Mouse (Mus musculus) testis, postnatal 14 days (tissue): Measurements from ENCODE around the gene Pex6.

ENCODE experiments used
- DNase-seq: peaks from one replicate; pipeline ENCODE4 v3.0.0; 2021; ENCODE audit warnings: low spot score

Pex6 gene

DNA sequence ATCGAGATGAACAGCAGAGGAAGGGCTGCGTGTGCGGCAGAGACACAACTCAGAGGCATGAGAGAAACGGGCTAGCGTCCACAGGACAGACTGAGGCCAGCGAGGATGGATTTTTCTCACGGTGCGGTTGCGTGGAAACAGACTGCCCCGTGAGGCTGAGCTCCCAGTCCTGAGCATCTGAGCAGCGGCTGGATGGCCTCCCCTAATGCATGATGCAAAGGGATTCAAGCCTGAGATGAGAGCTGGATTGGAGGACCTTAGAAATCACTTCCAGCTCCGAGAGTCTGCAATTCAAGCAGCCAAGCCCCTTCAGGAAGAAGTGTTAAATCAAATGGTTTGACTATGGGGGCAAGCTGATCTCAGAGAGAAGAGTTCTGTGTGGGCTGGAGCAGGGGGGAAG lies 9.8 kb upstream of the Pex6 start:
- no peak for DNase-seq

DNA sequence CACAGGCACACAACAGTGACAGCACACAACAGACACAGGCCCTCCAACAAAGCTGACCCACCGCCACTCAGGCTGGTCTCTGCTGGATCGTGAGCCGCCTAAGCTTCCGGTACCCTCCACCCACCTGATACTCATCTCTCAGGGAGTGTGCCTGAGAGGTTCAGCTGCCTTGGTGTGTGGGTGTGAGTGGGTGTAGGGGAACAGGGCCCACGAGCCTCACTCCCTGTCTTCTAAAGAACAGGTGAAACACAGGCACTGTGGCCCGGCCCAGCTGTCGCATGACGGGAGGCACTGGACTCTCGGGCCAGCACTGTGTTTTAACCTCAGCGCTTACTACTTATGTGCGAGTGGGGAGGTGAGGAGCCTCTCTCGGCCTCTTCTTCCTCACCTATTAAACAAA lies 9.2 kb upstream of the Pex6 start:
- no peak for DNase-seq

DNA sequence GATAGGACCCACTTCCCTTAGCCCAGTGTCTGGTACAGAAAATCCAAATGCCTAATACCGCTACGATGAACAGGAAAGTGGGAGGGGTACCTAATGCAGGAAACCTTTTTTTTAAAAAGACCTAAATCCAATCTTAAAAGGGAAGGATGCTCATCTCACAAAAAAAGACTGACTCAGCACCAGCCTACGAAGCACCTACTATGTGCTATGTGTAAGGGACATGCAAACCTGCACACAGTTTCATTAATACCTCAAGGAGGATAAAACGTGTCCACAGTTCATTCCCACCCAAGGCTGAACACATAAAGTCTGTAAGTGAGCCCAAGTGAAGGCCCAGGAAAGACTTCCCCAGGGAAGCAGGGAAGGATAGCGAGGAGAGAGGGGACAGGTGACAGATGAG lies 8.8 kb upstream of the Pex6 start:
- DNase-seq: no peak

DNA sequence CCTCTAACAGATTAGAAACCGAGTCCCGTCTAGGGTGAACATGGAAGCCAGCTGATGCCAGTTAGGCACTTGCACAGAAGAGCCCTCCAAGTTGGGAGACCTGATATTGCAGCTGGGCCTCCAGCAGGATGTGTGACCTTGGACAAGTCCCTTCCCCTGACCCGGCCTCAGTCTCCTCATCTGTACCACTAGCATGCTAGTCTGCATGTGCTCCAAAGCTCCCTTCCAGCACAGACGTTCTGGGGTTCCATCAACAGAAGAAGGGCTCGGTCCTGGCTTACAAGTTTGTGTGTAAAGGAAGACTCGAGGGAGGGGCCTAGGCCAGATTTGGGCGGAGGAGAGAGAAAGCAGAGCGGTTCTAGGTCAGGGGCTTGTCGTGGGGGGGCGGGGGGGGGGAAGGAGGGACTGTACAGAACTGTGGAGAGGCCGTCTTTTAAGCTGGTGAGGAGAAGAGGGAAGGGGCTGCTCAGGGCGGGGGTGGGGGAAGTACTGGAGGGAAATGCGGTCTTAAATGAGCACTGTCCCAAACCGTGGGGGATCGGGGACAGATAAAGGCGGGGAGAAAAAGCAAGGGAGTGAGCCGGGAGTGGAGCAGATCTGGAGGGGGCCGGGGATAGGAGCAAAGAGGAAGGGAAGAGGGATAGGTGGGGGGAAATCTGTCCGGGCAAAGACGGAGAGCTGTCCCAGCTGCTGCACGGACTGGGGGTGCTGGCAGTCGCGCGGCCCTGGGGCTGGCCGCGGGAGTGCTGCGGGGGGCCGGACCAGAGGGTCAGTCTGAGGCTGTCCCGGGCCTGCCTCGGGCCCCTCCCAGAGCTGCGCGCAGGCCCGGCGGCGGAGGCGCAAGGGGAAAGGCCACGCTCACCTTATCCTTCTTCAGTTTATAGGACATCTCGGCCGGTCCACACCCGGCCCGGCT lies 7.0 kb upstream of the Pex6 start:
- no peak for DNase-seq

DNA sequence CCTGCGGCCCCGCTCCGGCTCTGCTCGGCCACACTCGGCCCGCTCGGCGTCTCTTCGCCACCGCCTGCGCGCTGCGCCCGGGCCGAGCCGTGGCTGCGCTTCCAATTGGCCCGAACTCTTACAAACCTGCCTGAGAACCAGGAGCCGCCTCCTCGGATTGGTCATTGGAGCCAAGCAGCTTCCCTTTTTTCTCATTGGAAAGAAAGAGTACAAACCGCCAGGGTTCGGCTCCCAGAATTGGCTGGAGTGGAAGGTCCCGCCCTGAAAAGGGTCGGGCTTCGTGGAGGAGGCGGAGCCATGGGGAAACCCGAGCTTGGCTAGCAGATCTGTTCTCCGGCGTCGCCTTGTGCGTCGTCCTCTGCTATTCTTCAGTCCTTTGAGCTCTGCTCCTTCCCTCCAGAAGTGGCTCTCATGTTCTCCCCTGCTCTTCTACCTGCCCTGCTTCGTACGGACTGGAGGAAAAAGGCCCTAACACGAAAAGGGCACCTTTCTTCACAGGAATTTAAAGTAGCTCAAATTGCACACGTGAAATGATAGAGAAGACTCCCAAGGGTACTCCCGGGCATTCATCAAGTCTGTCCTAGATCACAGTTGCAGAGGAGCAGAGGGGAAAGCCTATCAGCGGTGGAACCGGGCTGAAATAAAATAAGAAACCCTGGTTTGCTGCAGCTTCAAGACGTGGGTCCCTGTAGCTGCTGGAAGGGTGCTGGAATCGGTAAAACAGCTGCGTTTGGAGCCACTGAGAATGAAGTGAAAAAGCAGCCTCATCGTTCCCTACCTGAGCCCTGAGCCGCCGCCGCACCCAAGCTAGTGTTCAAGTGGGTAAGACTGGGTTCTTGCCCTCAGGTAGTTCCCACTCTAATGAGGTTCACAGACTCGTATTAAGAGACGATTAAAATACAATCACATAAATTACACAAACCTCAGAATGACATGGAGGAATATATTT lies 6.1 kb upstream of the Pex6 start, which contains the start of gene Ppp2r5d:
TSS of gene Ppp2r5d (minus strand) at position 225 of the 949 bp plus-strand sequence.
- peak; percentile 96 for DNase-seq

DNA sequence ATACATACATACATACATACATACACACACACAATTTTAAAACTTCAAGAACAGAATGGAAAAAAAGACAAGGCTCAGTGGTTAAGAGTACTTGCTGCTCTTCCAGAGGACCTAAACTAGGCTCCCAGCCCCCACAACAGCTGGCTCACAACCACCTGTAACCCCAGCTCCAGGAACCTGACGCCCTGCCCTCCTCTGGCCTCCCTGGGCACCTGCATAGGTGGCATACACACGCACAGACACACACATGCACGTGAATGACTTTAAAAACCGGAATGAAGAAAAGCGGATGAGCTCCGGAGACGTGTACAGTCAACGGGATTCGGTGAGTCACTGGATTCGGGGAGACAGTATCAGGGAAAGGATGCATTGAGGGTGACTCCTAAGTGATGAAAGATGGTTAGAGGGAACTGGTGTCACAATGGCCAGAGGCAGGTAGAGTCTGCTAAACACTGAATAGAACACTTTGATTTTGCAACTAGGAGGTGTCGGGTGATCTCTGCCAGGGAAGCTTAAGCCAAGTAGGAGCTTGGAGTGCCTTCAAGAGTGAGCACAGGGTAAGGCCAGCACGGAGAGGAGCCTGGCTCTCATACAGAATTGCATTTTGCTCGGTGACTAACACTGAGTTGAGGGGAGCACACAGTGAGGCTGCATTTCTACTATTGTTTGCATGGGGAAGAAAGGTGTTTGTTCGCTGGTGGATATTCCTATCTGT lies 4.7 kb upstream of the Pex6 start:
- no peak for DNase-seq

DNA sequence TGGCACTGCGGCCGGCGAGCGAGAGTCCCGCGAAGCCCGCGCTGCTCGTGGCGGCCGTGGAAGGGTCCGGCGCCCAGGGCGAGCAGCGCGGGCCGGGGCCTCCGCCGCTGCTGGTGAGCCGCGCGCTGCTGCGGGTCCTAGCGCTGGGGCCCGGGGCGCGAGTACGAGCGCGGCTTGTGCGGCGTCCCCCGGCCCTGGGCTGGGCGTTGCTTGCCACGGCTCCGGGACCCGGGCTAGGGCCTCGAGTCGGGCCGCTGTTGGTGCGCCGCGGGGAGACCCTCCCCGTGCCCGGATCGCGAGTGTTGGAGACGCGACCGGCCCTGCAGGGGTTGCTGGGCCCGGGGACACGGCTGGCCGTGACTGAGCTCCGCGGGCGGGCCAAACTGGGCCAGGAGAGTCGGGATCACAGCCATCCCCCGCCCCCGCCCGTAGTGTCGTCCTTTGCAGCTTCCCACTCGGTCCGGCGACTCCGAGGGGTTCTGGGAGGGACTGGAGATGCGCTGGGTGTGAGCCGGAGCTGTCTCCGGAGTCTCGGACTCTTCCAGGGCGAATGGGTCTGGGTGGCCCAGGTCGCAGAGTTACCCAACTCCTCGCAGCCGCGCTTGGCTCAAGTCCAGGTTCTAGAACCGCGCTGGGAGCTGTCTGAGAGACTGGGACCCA lies 479 bp downstream of the Pex6 start:
- DNase-seq: peak; percentile 64

DNA sequence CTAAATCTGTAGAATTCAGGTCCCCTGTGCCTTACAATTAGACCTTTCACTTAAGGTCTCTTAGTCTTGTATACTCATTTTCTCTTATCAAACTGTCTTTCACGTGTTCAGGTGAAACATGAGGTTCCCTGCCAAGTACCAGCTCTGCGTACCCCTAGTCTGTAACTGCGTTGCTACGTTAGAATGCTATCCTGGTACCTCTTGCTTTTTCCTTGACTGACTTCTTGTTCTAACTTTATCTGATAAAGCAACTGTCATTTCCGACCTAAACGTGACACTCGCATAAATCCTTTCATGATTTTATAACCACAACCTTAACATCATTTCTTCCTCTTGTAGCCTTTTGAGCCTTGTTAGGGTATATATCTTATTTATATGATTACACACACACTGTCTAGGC lies 1.2 kb downstream of the Pex6 start:
- no peak for DNase-seq

DNA sequence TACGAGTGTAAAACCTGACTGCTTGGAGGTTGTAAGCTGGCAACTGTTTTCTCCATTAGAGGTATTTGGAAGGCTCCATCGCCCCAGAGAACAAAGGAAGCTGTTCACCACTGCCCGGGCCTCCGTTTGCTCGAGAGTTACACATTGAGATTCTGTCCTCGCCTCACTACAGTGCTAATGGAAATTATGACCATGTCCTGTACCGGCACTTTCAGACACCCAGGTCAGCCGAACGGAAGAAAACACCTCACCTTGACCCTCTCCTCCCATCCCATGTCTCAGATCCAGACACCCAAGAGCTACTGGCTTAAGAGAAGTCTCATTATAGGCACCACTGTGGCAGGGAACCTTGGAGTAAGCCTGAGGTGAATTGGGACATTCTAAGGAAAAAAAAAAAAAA lies 2.6 kb downstream of the Pex6 start:
- DNase-seq: no peak

DNA sequence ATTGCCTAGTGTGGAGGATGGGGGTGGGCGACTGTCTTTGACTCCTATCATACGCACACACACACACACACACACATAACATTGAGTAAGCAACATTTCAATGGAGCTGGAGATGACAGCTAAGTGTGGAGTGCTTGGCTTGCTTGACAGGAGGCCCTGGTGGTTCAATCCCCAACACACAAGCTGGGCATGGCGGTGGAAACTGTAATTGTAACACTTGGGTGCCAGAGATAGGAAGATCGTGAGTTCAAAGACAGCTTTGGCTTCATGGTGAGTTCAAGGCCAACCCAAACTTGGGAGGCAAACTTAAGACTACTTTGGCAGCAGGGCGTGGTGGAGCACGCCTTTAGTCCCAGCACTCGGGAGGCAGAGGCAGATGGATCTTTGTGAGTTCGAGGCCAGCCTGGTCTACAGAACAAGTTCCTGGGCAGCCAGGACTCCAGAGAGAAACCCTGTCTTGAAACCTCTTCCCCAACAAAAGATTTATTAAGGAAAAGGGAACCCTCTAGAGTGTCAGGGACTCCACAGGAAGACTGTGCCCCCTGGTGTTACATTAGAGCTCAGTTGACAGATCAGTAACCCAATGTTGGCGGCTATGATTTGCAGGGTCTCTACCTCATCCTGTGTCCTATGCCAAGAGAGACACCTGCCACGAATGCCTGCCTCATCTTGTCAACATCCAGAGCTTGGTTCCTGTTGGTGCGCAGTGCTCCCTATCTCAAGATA lies 3.7 kb downstream of the Pex6 start:
- DNase-seq: no peak

DNA sequence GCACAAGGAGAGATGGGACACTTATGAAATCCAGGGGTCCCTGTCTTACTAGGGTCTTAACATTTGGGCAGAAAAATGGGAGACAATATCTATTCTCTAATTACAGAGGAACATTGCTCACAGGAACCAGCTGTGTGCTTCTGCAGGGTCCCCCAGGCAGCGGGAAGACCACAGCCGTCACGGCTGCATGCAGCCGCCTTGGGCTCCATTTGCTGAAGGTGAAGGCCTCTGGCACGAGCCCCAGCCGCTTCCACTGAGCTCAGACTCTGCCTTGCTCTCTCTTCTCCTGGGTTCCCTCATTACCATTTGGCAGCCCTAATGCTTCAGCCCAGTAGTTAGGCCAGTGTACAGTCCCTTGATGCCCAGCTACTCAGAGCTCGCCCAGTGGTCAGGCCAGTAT lies 9.8 kb downstream of the Pex6 start:
- no peak for DNase-seq

DNA sequence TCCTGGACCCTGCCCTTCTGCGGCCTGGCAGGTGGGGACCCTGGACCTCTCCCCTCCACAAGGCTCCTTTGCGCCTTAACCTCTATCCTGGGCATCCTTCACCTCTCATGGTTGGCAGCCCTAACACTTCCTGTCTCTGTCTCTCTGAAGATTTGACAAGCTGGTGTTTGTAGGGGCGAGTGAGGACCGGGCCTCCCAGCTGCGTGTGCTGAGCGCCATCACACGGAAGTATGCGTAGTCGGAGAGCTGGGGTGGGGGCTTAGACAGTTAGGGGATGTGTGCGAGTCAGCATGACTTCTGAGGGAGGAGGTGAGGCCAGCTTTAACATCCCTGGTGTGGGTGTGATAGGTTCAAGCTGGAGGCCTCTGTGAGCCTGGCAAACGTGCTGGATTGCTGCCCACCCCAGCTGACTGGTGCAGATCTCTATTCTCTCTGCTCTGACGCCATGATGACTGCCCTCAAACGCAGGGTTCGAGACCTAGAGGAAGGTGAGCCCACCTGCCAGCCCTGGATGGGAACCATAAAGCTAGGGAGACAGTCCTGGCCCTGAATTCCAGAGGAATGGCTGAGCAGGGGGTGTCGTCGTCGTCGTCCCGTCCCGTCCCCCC lies 13.3 kb downstream of the Pex6 start:
- DNase-seq: no peak

DNA sequence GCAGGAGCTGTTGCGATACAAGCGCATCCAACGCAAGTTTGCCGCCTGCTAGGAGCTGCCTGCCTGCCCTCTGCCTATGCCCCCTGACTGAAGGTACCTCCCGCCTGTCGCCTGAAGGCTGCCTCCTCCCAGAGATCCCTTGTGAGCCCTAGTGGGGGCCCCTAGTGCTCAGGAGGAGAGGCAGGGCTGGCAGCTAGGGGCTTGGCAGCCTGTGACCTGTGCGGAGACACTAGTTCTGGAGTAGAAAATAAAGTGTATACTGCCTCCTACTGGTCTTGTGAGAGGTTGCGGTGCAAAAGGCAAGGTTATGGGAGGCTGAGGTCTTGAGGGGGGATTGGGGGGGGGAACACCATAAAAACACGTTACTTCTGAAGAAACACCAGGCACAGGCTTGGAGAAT lies 14.0 kb downstream of the Pex6 start:
- DNase-seq: no peak

DNA sequence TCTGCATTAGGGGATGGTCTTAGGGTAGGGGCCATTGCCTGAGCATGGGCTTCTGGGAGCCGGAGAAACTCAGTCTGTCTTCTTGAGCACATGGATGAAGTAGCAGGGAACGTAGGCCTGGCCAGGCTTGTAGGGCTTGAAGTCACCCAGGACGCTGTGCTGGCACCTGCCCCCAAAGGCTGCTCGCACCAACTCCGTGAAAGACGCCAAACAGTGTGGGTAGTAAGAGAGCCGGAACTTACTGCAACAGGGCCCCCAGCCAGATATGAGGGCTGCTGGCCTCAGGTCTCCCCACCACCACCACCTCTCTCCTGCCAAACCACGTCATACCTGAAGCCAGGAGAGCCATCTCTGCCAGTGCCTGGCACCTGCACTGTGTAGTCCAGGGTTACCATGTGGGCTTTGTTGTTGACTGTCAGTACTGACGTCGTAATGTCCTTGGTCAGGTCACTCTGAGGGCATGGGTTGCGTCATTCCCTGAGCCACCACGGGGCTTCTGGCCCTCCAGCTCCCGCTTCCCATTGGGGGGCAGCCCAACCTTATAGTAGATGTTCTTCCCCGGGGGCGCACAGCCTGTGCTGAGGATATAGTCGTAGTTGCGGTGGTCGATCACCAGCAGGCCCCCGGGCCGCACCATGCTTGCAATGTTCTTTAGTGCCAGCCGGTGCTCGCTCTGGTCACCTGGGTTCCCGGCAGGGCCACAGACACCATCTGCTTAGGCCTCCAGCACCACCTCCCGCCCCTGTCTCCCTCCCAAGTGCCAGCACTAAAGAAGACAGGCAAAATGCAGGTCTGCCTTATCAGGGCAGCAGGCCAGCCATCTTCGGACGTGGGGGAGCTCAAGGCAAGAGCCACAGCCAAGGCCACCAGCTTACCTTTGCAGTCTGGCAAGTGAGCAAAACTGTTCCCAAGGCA lies 14.7 kb downstream of the Pex6 start:
- no peak for DNase-seq

DNA sequence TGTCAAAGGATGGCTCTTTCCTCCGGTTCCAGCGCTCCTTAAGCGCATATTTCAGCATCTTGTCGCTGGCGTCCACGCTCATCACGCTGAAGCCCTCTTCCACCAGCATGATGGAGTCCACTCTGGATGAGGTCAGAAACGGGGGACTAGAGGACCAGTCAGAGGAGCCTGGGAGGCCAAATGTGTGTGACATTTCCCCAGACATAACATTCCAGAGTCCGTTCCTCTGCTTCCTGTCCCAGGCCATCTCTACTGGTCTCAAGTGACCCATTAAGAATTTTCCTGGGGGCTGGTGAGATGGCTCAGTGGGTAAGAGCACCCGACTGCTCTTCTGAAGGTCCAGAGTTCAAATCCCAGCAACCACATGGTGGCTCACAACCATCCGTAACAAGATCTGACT lies 16.0 kb downstream of the Pex6 start:
- no peak for DNase-seq

DNA sequence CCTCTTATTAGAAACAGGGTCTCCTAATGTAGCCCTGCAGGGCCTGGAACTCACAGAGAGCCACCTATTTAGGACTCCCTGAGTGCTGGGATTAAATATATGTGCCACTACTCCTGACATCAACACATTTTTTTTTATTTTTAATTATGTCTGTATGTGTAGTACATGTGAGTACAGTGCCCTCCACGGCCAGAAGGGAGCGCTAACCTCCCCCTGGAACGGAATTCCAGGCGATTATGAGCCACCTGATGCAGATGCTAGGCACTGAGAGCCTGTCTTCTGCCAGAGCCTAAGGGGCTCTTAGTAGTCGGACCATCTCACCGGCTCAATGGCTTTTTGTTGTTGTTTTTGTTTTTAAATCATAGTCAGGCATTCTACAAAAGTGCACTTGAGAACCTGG lies 16.8 kb downstream of the Pex6 start:
- DNase-seq: no peak

DNA sequence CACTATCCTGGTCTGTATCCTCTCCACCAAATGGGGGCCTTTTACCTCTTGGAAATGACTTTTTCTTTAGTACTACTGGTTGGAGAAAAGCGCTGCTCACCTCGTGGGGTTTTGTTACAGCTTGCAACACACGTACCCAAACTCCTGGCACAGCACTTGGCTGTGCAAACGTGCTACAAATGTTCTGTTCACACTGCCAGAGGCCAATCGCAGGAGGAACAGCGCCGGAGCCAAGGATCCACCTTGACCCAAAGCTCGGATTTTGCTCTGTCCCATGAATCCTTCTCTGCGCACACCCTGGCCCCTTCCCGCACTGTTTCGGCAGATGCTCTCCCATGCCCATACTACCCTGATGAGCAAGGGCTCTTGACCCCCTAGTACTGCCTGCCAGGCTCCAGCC lies 17.2 kb downstream of the Pex6 start:
- DNase-seq: no peak

DNA sequence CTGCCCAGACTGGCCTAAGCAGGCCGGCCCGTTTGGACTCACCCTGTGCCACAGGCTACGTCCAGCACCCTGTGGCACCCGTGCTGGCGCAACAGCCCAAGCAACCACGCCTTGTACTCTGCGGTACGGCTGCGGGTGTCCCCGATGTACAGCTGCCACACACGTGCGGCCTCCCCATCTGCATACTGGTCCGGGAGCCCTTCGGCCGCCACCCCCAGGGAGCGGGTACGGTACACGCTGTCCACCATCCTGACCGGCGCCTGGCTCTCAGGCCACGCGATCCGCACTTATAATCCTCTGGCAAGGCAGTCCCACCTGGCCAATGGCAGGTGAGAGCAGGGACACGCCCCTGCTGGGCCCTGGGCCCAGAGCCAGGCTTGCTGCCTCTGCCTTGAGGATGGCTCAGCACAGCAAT lies 17.6 kb downstream of the Pex6 start, which contains the start of gene Gnmt:
TSS of gene Gnmt (minus strand) at position 265 of the 415 bp plus-strand sequence.
- no peak for DNase-seq

DNA sequence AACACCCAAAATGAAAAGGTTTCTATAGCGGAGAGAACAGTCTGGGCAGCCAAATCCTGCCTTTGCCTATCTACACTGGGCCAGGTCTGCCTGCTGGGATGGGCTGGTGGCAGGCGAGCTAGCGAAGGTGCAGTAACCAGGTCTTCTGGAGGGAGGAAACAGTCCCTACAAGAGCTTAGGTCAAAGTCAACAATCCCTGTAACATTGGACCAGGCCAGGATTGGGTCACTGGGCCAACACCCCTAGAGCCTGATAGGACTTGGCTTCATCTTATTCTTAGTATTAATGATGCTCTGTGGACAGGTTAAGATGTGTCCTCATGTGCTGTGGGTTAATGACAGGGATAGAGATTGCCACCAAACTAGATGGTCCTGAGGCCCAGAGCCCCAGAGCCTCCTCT lies 22.8 kb downstream of the Pex6 start:
- no peak for DNase-seq
